Mouse (Mus musculus) heart, adult 11 months (tissue): ENCODE results near the gene Eme1.
A peak's percentile ranks its signal among the peaks of the same experiment; 100 is the strongest.

Source experiments
- DNase-seq: peaks from one replicate; pipeline ENCODE4 v3.0.0; 2022

Eme1 gene

DNA sequence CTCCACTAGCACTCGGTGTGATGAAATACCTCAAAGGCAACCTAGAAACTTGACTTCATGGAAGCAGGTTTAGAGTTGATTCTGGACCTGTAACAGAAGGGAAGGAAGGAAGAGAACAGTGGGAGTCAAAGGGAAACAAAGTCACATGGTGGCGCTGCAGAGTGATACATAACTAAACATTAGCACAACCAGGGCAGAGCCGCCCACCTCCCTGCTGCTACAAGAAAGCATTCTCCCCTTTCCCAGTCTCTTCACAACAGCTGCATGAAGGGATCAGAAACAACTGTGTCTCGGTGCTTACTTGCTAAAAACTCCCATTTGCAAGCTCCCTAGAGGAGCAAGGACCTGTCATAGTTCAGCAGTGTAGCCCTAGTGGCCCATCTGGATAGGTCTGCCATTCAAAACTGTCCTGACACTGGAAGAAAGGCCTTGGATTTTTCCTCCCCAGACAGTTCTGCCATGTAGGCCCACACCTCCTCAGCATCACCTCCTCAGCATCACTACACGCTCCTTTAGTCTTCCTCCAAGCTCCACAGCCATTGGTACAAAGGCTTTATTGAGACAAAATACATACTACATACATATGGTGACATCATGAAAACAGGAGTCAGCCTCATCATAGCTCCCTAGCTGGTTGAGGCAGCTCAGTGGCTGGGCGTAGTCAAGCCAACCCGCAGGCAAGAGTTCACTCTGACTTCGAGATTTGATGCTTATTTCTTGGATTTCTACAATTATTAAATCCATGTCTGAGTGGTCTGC lies 9.1 kb downstream of the Eme1 start:
- no peak for DNase-seq

- no peak for DNase-seq
Measured at GRCm38 (mm10) chr11:94634431-94634830, 19.3 kb downstream of the Eme1 start.

DNA sequence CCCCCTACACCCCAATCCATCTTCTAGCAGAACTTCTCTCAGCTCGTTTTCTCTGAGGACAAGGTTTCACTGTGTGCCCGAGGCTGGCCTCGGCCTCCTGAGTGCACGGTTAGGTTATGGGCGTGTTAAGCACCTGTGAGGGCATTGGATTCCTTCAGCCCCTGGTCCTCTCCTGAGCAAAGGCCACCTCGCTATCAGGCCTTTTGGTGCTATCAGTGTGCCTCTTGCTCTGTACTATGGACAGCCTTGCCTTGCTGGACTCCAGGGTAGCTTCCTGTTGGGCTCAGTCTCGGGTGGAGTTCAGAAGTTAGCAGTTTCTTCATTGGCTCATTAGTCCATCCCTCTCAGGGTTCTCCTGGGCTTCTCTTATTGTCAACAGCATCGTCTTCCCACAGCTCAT lies 20.8 kb downstream of the Eme1 start:
- DNase-seq, result peak; percentile 78

DNA sequence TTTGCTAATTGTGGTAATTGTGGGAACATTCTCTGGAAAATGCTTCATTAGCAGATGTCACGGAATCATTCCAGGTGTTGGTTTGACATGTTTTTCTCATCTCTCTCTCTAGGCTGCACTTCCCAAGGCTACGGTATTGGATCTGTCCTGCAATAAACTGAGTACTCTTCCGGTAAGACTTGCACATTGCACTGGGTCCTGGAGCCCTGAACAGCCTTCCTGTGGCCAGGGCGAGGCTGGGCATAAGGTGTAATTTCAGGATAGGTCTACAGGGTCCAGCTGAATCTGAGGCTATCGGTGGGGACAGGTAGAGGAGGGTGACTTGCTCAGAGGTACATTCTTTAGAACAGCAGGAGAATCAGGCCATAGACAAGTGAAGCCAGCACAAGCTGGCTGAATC lies 21.8 kb downstream of the Eme1 start:
- peak; percentile 73 for DNase-seq

DNA sequence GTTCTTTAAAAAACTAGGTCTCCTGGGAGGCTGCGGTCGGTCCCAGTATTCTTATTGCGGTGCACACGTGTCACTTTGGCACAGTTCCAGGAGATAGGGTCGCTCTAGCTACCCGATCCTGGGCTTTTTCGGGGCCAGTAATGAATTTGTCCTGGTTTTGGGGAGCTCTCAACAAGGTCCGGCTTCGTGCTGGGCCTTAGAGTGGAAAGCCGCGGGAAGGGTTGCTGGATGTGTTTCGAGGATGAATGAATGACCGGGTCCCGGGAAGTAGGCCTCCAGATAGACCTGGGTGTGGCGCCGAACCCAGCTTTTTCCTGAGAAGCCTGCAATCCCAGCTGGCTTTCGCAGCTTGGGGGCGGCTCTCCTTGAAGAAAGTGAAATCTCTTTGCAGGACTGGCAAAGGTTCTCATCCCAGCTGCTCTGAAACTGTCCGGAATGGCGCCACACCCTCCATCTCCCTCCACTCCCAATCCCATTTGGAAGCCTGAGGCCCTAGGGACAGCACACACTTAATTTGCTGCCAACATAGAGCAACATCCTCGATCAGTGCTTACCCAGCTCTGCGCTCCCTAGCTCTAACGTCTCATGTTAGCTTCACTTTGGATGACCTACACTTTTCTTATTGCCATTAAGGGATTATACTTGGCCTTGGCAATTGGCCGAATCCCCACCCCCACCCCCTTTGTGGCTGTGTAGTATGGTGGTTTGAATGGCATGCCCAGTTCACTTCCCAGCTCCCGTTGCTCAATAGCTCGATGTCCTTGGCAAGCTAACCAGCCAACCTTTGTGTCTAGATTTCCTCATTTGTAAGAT lies 23.4 kb downstream of the Eme1 start:
- peak; percentile 97 for DNase-seq

GRCm38 (mm10) chr11:94629884-94630198 lies 23.9 kb downstream of the Eme1 start:
- DNase-seq, result no peak

- peak; percentile 99 for DNase-seq
Measured at GRCm38 (mm10) chr11:94629199-94629883, 24.4 kb downstream of the Eme1 start, which contains the start of gene Lrrc59. Gene Lrrc59, plus strand, starts transcription at chr11:94629767.

- no peak for DNase-seq
Measured at GRCm38 (mm10) chr11:94622162-94622561, 31.6 kb downstream of the Eme1 start.

GRCm38 (mm10) chr11:94621458-94621852 lies 32.3 kb downstream of the Eme1 start:
- DNase-seq, result no peak

DNA sequence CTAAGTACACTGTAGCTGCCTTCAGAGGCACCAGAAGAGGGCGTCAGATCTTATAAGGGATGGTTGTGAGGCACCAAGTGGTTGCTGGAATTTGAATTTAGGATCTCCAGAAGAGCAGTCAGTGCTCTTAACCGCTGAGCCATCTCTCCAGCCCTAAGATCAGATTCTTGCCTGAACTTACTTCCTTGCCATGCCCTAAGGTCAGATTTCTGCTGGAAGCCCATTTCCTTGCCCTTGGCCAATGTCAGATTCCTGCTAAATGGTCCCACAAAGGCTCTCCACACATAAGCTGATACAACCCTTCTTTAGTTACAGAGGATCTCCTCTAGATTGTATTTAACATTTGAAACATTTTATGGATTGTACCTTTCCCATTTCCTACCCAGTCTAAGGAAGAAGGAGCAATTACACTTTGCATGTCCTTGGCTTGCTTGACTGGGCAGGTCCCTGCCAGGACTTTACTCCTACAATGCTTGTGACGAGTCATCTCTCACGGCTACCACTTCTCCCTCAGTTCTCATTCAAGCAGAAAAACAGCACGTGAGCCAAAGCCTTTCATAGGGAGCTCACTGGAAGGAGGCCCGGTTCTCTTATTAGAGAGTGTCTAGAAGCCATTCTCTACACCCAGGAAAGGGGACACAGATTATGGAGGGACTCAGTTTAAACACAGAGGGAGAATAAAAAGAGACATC lies 32.9 kb downstream of the Eme1 start:
- no peak for DNase-seq

GRCm38 (mm10) chr11:94617646-94618045 lies 36.1 kb downstream of the Eme1 start:
- no peak for DNase-seq

- peak; percentile 56 for DNase-seq
Measured at GRCm38 (mm10) chr11:94615494-94615893, 38.3 kb downstream of the Eme1 start.

GRCm38 (mm10) chr11:94614603-94615002 lies 39.2 kb downstream of the Eme1 start:
- no peak for DNase-seq

DNA sequence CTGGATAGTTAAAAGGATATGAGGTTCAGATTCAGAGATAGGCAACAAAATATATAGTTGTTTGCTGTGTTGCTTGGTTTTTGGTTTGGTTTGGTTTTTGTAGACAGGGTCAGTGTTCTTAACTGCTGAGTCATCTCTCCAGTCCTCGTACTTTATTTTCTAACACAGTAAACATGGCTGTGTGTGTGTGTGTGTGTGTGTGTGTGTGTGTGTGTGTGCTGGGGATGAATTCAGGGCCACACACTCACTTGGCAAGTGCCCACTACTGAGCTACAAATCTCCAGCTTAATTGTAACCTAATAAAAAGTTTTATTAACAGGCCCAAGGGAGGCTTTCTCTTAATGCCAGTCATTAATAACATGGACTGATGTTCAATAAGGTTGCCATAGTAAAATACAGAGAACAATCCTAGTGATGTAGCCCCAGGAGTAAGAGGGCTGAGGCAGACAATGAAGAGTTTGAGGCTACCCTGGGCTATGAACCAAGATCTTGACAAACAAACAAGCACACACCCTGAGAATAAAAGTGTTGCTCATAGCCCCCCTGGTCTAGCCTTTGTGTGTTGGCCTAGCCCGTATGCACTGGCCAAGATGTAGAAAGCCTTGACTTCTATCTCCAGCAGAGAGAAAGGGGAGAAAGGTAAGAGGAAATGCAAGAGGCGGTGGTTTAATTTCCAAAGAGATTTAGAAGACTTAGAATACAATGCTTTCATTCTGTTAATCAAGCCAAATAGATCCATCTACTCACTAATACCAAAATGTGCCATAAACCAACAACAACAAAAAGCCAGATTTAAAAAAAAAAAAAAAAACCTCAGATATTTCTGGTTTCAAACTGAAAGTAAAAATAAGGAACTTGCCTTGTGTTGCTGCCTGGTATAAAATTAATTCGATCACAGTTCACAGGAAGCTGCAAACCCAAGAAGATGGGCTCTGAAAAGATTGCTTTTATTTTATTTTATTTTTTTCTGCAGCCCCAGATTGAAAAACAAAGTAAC lies 42.7 kb downstream of the Eme1 start:
- no peak for DNase-seq

DNA sequence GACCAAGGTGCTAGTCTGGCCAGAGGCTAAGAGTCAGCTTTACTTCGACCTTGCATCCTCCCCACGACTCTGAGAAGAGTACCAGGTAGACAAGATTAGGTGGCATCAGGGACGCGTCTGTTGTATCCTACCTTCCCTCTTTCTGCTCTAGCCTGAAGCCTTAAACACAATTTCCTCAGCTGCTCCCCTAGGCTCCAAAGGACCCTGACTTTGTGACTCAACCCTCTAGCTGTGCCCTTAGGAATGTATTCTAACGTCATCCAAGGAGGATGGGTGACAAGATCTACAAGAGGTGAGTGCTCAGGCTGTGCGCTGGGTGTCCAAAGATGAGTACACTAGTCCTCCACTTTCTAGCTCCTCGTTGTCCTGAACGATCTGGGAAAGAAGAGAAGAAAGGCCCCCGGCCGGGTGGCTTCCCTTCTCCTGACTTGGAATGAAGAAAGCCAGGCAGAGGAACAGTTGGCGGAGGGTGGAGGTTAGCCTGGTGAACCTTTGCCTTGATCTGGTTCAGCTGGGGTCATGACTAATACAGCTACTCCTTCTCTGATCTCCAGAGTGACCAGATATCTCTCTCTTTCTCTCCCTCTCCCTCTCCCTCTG lies 51.3 kb downstream of the Eme1 start:
- no peak for DNase-seq

DNA sequence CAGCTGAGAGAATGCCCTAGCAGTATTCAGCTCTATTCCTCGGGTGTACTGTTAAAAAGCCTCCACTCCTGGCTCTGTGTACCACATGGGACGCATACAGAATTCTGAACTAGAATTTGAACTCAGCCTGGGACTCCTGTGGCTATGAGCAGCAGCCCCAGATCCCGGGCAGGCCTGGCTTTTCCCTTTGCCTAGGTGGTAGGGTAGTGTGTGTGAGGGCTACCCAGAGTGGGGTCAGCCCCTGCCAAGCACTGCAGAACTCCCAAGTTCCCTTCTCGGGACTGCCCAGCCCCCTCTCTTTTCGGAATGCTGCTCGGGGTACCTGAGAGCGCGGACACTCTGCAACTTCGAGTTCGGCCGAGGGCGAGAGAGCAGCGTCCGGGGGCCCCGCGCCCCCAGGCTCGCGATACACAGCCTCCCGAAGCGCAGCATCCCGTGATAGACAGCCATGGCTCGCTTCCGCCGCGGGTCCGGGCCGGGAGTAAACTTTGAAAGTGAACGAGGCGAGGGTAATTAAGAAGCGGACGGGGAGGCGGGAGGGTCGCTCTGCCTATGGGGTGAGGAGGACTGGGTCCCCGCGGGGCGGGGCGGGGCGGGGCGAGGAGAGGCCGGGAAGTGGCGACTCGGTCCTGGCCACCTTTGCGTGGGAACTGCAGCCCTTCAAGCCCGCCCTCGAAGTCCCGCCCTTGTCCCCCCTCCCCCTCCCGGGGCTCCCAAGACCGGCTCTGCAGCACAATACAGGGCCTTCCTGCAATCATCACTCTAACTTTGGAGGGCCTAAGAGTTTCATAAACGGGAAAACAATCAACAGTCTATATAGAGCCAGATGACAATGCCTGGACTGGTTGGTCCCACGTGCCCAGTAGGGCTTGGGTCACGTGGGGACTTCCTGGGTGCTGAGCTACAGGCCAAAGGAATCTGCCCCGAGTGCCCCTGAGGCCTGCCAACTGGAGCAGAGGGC lies 52.2 kb downstream of the Eme1 start, which contains the start of gene Acsf2:
TSS of gene Acsf2 (minus strand) at position 551 of the 961 bp plus-strand sequence.
- peak; percentile 99 for DNase-seq

- DNase-seq, result no peak
Measured at GRCm38 (mm10) chr11:94600447-94600846, 53.3 kb downstream of the Eme1 start.

DNA sequence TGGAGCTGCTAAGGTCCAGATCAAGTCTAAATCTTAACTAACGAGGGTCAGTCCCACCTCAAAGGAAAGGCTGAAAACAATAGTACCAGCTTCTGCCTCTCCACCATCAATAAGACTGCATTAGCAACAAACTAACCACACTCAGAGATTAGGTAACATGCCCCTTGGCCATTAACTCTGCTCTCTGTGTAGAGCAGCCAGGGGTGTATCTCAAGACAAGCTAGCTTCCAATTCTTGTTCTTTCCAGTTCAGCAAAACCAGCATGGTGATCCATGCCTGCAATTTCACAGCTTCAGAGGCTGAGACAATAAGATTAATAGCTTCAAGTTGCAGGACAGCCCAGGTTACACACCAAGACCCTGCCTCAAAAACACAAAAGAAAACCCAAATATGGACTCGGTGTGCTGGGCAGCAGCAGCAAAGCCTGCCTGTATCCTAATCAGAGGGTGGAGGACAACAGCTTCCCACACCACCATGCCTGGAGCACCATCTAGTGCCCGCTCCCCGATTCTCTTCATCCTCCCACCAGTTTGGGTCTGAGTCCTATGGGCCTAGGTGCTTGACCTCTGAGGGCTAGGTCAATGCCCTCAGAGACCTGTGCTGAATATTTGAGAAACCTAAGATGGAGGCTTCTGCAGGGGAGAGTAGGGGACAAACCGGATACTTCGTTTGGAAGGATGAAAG lies 55.2 kb downstream of the Eme1 start:
- DNase-seq, result no peak

DNA sequence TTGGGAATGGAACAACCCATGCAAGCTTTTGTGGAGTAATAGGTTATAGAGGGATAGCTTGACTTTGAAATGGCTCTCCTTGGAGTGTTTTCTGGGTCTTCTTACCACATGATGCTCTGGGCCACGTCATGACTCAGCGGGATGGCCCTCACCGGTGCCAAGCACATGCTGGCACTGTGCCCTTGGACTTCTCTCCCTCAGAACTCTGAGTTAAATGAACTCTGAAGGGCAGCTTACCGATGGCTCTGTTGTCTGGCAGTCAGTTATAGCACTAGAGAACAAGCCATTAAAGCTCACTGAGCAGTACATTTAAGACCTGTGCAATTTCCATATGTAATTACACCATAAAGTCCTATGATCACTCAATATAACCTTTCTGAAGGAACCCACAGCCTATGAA lies 56.4 kb downstream of the Eme1 start:
- peak; percentile 96 for DNase-seq
